Mouse (Mus musculus): ENCODE results near the gene Rfng. TPM values are rescaled to one million over a fixed set of nuclear protein-coding genes. Genes with fewer than 3 reads are reported as not detected.

Gene Rfng
- total and polyA plus RNA-seq, 3 experiments = 3.8 to 17.6 (median 10.0) TPM

GRCm38 (mm10) chr11:120800061-120800904, 16.3 kb upstream of the Rfng start (continued):
- peak; percentile 61; the same call in 1 of the 2 replicates for TF ChIP-seq POLR2AphosphoS2 (IDR thresholded peaks at IDR 0.05; ENCODE audit: low read depth, low read length)
- peak; percentile 83 to 96 for TF ChIP-seq CTCF (conservative IDR thresholded peaks at IDR 0.05 in 1 of 2, IDR thresholded peaks at IDR 0.05 in 1 of 2; ENCODE audit: low read depth in 2 of 2, low read length in 2 of 2)
- TF ChIP-seq MYC (IDR thresholded peaks at IDR 0.05; ENCODE audit: low read depth, low read length) = 0 out of 2 replicates have a peak, but pooled peaks have one; percentile 16
- TF ChIP-seq MXI1 (IDR thresholded peaks at IDR 0.05; ENCODE audit: low read depth, low read length) = peak; percentile 12; the same call in 1 of the 2 replicates
- TF ChIP-seq MAFK (IDR thresholded peaks at IDR 0.05; ENCODE audit: insufficient replicate concordance, low read length) = peak; percentile 34; the same call in 1 of the 2 replicates
- TF ChIP-seq NELFE (IDR thresholded peaks at IDR 0.05; ENCODE audit: low read depth, low read length) = peak; percentile 57; the same call in 1 of the 2 replicates
- TF ChIP-seq TCF12 (IDR thresholded peaks at IDR 0.05; ENCODE audit: low read depth, low read length) = no peak
- peak; percentile 84 for TF ChIP-seq SIN3A (IDR thresholded peaks at IDR 0.05; ENCODE audit: low read length)
- peak; percentile 86 for TF ChIP-seq USF2 (conservative IDR thresholded peaks at IDR 0.05; ENCODE audit: low read depth, low read length)
- peak; percentile 38; the same call in 1 of the 2 replicates for TF ChIP-seq ELF1 (IDR thresholded peaks at IDR 0.05; ENCODE audit: low read depth, low read length)
- peak; percentile 89 for TF ChIP-seq RAD21 (IDR thresholded peaks at IDR 0.05; ENCODE audit: low read depth, low read length)
- peak; percentile 81 for TF ChIP-seq SMC3 (IDR thresholded peaks at IDR 0.05; ENCODE audit: low read depth, low read length)
- TF ChIP-seq ZC3H11A (IDR thresholded peaks at IDR 0.05; ENCODE audit: low read depth, low read length) = peak; percentile 15; the same call in 1 of the 2 replicates

- dilution Hi-C loops (cut with MboI; ENCODE audit: extremely low pct_ligation_motif_present, extremely low pct_unique_long_range_greater_than_20kb, low sequenced_read_pairs) (no loop called here), in situ Hi-C loops (cut with MboI; ENCODE audit: low pct_ligation_motif_present, low pct_unique_long_range_greater_than_20kb, low sequenced_read_pairs) (no loop called here)
- Histone ChIP-seq H3K36me3 (replicated peaks in 1 of 2; ENCODE audit: control insufficient read depth in 1 of 2, insufficient read depth in 1 of 2, low read length in 1 of 2) (peaks cover 0 to 10% of the 10 kb centered on the region in 2 experiments), H3K9me3 (replicated peaks; ENCODE audit: low read length) (no peaks in the 10 kb centered on the region), H3K9ac (ENCODE audit: insufficient read depth, low read depth) (peak overlapping the region; percentile 14), H3K27me3 (replicated peaks) (no peaks in the 10 kb centered on the region), H3K4me2 (ENCODE audit: insufficient read depth, low read depth, poor library complexity, severe bottlenecking) (no peak overlapping the region; the same call in 1 of the 2 replicates), H3K27ac (ENCODE audit: insufficient read depth, low read depth) (no peak overlapping the region), H3K4me1 (ENCODE audit: control insufficient read depth in 1 of 2, insufficient read depth in 2 of 2) (peaks cover 15 to 35% of the 10 kb centered on the region in 2 experiments), H3K79me2 (replicated peaks; ENCODE audit: control insufficient read depth, extremely low read depth, insufficient read depth, poor library complexity, severe bottlenecking) (peaks cover 17% of the 10 kb centered on the region), H3K4me3 (replicated peaks in 1 of 3; ENCODE audit: low read depth in 2 of 3, low read length in 2 of 3, poor library complexity in 1 of 3) (no peak overlapping the region)
- no peak for DNase-seq (ENCODE audit: extremely low read depth)
- TF ChIP-seq MAFK (IDR thresholded peaks at IDR 0.05; ENCODE audit: insufficient replicate concordance, low read length) (no peak), NRF1 (IDR thresholded peaks at IDR 0.05; ENCODE audit: low read depth, low read length) (no peak), ZMIZ1 (IDR thresholded peaks at IDR 0.05; ENCODE audit: low read depth, low read length) (no peak), EP300 (IDR thresholded peaks at IDR 0.05; ENCODE audit: low read length) (0 out of 2 replicates have a peak, but pooled peaks have one; percentile 12), TBP (conservative IDR thresholded peaks at IDR 0.05; ENCODE audit: low read depth, low read length) (no peak), CTCF (conservative IDR thresholded peaks at IDR 0.05 in 1 of 2, IDR thresholded peaks at IDR 0.05 in 1 of 2; ENCODE audit: low read depth in 2 of 2, low read length in 2 of 2) (0 out of 4 replicates have a peak, but pooled peaks of 1 of the 2 experiments have one; percentile 7), NELFE (IDR thresholded peaks at IDR 0.05; ENCODE audit: low read depth, low read length) (no peak), PAX5 (IDR thresholded peaks at IDR 0.05; ENCODE audit: low read length) (no peak), MAX (IDR thresholded peaks at IDR 0.05; ENCODE audit: low read length) (no peak), ZNF384 (IDR thresholded peaks at IDR 0.05; ENCODE audit: low read depth, low read length) (peak; percentile 86), RAD21 (IDR thresholded peaks at IDR 0.05; ENCODE audit: low read depth, low read length) (no peak), MXI1 (IDR thresholded peaks at IDR 0.05; ENCODE audit: low read depth, low read length) (no peak)
These were observed 15.4 kb upstream of the Rfng start for GRCm38 (mm10) chr11:120799316-120799890.

Data from CH12.LX (cell line).